Mouse (Mus musculus) kidney, adult 11 months (tissue): ENCODE data around the gene Nt5c2.
A peak's percentile ranks its signal among the peaks of the same experiment; 100 is the strongest.
"Not testable (repeated sequence)": the region's sequence is repeated elsewhere in the genome, so short reads cannot be mapped to it uniquely, and the experiment has no call there.

ENCODE experiments used
- DNase-seq: peaks from one replicate; pipeline ENCODE4 v3.0.0; 2022

The Nt5c2 gene

GRCm38 (mm10) chr19:47015965-47016364, 1.0 kb upstream of the Nt5c2 start:
- DNase-seq, result no peak

DNA sequence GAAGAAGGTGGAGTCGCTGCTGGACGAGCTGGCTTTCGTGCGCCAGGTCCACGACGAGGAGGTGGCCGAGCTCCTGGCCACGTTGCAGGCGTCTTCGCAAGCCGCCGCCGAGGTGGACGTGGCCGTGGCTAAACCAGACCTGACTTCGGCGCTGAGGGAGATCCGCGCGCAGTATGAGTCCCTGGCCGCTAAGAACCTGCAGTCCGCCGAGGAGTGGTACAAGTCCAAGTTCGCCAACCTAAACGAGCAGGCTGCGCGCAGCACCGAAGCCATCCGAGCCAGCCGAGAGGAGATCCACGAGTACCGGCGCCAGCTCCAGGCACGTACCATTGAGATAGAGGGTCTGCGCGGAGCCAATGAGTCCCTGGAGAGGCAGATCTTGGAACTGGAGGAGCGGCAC, 443 bp upstream of the Nt5c2 start:
- DNase-seq, result no peak

DNA sequence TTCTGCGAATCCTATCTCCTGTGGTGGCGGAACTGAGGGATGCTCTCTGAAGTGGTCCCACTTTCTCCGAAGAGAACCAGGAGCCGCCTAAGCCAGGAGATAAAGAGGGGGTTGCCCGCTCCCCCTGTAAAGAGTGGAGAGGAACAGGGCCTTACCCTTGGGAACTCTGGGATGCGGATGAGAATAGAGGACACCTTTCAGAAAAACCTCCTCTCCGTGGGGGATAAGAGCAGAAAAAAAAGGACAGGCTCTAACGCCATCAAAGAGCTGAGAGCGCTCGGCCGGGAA, 850 bp downstream of the Nt5c2 start:
- DNase-seq, result no peak

DNA sequence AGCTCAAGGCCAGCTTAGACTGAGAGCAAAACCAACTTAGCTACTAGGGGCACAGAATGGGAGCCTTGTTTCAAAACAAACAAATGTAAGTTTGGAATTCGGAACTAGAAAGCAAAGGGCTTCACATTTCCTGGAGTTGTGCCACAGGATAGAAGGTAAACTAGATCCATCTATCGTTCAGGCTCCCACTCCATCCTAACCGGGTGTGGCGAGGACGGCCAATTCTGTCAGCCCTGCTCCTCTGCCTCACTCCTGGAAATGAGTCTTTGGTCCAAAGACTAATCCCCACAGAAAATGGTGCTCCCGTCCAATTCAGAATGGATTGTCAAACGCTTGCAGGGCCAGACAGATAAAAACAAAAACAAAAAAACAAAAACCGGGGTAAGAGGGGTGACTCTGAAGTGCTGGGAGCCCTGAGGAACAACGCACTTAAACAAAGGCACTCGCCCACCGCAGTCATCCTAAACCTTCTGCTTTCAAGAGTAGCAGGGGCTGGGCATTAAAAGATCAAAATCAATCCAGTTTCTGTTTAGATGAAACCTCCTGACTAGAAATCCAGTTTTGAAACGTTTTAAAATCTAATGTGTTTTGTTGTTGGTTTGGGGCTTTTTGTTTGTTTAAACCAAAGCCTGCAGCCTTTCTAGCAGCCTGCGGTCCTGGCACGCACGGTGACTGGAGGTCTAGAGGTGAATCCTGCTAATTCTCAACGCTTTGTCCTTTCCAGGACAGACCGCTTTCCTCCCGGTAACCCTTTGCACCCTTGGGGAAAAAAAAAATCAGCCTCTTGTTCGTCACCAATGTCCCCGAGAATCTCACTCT, 1.4 kb downstream of the Nt5c2 start:
- no peak for DNase-seq

DNA sequence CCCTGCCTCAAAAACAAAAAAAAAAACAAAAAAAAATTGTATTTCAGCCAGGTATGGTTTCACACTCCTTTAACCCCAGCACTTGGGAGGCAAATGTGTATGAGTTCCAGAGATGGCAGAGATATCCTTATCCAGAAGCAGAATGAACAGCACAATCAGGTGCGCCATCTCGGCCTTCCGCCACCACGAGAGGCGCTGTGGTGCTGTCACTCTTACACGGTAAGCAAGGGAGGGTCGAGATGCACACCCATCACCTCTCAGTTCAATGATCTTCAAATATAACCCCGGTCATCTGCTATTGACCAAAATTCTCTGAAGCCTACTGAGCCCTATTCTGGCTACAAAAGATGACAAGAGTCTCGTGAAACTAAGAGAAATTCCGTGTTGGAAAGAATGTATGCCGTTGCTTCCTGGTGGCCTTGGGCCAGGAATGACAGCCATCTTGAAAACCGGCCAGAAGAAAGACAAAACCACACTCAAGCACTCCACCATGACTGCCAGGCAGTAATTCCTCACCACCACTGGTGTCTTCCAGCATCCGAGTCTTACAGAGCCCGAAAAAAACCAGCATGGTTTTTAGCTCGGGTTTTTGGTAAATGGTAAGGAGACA, 2.3 kb downstream of the Nt5c2 start:
- no peak for DNase-seq

GRCm38 (mm10) chr19:47009943-47010342, 5.0 kb downstream of the Nt5c2 start:
- DNase-seq, result no peak

- DNase-seq, result no peak
Measured at GRCm38 (mm10) chr19:47009420-47009819, 5.5 kb downstream of the Nt5c2 start.

DNA sequence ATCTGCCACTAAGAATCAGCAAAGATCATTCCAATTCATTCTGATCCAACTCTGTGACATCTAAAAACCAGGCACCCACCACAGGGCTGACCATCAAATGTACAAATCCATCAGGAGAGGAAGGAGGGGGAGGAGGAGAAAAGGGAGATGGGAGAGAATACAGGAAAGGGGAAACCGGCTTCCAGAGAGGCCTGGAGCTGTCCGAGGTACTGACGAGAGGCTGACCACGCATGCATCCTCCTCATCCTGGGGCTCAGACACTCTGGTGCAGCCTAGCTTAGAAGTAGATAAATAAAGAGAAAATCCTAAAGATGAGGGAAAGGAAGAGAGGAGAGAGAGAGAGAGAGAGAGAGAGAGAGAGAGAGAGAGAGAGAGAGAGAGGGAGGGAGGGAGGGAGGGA, 8.6 kb downstream of the Nt5c2 start:
- DNase-seq, result no peak

GRCm38 (mm10) chr19:47005873-47006272, 9.1 kb downstream of the Nt5c2 start:
- DNase-seq, result no peak

GRCm38 (mm10) chr19:47003742-47004511, 11.0 kb downstream of the Nt5c2 start:
- DNase-seq, result no peak

DNA sequence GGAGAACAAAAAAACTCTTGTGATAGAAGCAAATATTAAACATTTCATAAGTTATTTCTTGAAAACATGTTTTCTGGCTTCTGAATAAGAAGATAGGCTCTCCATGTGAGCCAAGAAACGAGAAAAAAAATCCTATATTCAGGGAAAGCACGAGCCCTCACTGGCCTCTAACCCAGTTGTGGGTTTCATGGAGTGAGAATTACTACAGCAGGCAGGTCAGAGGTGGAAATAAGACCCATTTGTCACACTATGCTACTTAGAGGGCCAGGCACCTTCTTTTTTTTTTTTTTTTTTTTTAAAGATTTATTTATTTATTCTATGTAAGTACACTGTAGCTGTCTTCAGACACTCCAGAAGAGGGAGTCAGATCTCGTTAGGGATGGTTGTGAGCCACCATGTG, 14.6 kb downstream of the Nt5c2 start:
- not testable (repeated sequence) for DNase-seq

- DNase-seq, result no peak
Measured at GRCm38 (mm10) chr19:46999753-47000152, 15.2 kb downstream of the Nt5c2 start.

DNA sequence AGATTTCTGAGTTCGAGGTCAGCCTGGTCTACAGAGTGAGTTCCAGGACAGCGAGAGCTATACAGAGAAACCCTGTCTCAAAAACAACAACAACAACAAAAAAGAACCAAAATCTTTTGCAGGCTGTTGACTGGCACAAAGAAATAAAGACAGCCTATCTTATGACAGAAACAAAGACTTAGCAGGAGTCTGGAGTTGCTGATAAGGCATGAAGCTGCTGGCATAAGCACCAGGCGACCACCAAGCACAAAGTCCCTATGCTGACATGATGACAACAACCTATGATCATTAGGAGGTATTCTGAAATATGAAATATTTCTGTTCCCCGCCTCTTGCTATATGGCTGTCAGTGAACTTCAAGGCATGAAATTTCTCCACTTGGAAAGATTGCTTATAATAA, 16.0 kb downstream of the Nt5c2 start:
- DNase-seq, result no peak

DNA sequence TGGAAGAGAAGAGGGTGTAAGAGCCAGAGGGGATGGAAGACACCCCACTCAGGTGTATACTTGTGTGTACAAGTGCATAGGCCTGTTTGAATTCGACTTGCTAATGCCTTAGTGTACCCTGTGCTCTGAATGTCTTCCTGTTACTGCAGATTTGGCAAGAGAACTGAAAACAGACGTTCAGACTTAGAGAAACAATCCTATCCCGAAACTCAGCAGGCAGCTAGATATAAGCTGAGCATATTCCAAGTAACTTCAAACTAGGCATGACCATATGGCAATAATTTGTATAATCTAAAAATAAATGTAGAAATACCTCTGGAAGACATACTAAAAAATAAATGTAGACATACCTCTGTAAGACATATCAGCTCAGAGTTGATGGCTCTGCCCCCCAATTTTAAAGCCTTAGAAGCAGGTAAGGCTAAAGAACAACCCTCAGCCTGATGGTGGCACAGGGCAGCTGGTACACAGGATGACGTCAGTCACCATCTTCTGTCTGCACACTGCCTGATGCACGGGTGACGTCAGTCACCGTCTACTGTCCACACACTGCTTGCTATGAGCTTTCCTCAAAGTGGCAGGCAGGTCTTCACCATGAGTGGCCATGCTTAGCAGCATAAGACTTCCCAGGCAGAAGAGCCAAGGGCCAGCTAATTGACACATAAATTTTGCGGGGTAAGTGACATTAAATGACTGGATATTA, 16.6 kb downstream of the Nt5c2 start:
- no peak for DNase-seq

DNA sequence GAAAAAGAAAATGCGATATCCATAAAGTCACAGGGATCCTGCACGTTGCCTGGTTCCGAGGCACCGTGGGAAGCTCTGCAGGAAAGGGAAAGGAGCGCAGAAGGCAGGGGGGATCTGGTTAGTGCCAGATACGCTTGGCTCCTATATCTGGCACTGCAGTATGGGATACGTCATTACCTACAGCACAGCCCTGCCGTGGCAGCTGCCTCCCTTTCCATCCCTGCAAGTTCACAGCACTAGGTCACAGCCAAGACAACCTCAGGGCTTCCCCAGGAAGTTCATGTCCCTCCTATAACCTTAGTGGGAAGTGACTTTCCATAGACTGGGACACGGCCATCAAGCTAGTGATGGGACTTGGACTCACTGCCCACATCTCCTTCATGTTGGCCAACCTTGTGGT, 18.9 kb downstream of the Nt5c2 start:
- no peak for DNase-seq

DNA sequence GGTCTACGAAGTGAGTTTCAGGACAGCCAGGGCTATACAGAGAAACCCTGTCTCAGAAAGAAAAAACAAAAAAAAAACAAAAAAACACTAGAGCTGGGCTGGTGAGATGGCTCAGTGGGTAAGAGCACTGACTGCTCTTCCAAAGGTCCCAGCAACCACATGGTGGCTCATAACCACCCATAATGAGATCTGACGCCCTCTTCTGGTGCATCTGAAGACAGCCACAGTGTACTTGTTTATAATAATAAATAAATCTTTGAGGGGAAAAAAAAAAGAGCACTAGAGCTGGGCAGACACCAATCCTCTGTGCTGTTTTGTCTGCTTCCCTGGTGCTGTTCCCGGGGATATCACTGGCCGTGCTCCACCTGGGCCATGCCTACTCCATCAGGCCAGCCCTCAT, 22.6 kb downstream of the Nt5c2 start:
- DNase-seq, result not testable (repeated sequence)

- peak; percentile 67 for DNase-seq
Measured at GRCm38 (mm10) chr19:46991145-46991544, 23.8 kb downstream of the Nt5c2 start.

GRCm38 (mm10) chr19:46990625-46991024, 24.3 kb downstream of the Nt5c2 start:
- not testable (repeated sequence) for DNase-seq

GRCm38 (mm10) chr19:46990153-46990518, 24.8 kb downstream of the Nt5c2 start:
- no peak for DNase-seq

DNA sequence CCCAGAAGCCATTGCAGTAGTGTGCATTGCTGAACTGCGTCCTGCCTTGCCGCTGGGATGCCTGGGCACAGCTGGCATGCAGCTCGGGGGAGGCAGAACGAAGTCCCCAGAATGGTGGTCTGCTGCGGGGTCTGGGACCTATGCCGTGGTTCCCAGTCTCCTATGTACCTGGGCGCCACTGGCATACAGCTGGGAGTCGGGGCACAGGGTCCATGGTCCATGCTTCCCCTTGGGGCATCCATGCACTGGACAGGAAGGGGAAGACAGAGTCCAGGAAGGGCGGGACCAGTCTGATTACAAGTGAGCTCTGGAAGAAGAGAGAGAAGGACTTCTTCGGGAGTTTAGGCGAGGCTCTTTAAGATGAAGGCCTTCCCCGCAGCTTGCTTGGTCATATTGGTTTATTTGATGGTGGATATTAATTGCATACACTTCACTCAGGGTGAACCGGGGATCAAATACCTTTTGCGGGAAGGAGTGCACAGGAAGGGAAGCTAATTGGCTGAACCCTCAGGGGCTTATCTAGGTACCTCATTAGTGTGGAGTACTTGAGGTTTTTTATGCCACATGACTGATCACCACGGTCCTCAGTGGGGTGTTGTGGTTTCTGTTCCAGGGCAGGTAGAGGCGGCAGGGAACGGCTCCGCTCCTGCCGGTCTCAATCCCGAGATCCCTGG, 25.3 kb downstream of the Nt5c2 start:
- DNase-seq, result peak; percentile 66

DNA sequence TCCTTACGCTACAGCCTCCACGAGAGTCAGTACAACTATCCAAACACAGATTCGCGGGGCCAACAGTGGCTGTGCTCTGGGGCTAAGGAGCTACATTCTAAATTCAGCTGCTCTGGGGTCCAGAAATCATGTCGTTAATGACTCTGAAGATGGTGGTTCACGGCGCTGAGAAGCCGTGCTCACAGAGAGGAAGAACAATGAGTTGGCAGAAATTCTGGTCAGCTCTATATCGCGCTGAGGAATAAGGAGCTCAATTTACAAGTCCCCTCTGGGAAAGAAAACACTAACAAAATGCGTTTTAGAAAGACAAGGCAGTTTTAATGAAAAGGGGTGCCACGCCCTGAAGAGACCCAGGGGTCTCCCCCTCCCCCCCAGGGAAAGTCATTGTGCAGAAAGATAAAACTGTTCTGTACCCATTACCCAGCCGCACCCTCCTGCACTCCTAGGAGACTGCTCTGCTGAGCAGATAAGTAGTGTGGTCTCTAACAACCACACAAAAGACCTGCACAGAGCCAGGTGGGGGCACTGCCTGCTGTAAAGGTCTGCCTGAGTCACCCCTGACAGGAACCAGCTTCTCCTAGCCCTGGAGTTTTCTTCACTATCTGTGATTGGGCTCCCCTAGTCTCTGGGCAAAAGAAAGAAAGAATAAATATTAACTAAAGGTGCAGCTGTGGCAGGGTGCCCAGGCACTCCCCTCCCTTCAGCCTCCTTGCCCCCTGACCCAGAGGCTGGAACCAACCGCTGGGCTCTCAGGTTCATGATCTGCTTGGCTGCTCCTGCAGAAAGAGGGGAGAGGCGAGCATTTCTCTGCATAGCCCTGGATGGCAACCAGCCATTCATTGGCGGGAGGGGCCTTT, 26.5 kb downstream of the Nt5c2 start:
- DNase-seq, result peak; percentile 97

DNA sequence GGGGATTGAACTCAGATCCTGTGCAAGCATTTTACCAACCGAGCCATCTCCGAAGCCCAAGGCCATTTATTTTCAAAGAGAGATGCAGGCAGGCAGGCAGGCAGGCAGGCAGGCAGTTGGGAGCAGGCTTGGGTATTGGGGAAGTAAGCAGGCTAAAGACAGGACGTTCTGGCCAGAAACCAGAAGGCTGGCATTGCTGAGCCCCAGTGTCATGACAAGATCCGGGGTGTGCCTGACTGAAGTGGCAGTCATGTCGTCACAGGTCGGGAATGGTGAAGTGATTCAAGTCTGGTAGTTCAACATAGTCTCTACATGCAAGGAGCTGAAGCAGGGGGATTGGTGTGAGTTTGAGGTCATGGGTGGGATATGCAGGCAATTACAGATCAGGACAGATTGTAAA, 27.3 kb downstream of the Nt5c2 start:
- no peak for DNase-seq
